Mouse (Mus musculus): ENCODE measurements at regions not wholly inside any gene's neighbourhood (a gene's known extent, or its start where the extent isn't known, plus 50 kb on each side); places are given as distances from the start of the nearest gene placed in this dataset.
A peak's percentile ranks its signal among the peaks of the same experiment; 100 is the strongest.

GRCm38 (mm10) chr1:90289732-90290215 lies 86.0 kb downstream of the Ackr3 start:
- DNase-seq, result no peak

GRCm38 (mm10) chr1:90290428-90291197 lies 86.8 kb downstream of the Ackr3 start:
- no peak for DNase-seq

GRCm38 (mm10) chr1:90291256-90291655 lies 87.5 kb downstream of the Ackr3 start:
- DNase-seq, result no peak

- DNase-seq, result no peak
Observed at GRCm38 (mm10) chr1:90297751-90298150, 94.0 kb downstream of the Ackr3 start.

GRCm38 (mm10) chr1:90300229-90300628 lies 96.4 kb downstream of the Ackr3 start:
- no peak for DNase-seq

GRCm38 (mm10) chr1:90304331-90304730 lies 100.6 kb downstream of the Ackr3 start:
- DNase-seq, result no peak

GRCm38 (mm10) chr1:90311016-90311415 lies 107.2 kb downstream of the Ackr3 start:
- no peak for DNase-seq

- no peak for DNase-seq
Observed at GRCm38 (mm10) chr1:90311649-90312442, 108.1 kb downstream of the Ackr3 start.

- no peak for DNase-seq
Observed at GRCm38 (mm10) chr1:90313750-90314359, 110.1 kb downstream of the Ackr3 start.

- no peak for DNase-seq
Observed at GRCm38 (mm10) chr1:90317902-90318301, 114.1 kb downstream of the Ackr3 start.

GRCm38 (mm10) chr1:90318502-90318901 lies 114.7 kb downstream of the Ackr3 start:
- no peak for DNase-seq

GRCm38 (mm10) chr1:90320518-90320917 lies 116.7 kb downstream of the Ackr3 start:
- DNase-seq, result no peak

GRCm38 (mm10) chr1:90321501-90321900 lies 117.7 kb downstream of the Ackr3 start:
- no peak for DNase-seq

GRCm38 (mm10) chr1:90327237-90327636 lies 123.5 kb downstream of the Ackr3 start:
- no peak for DNase-seq

- no peak for DNase-seq
Observed at GRCm38 (mm10) chr1:90332531-90332930, 128.8 kb downstream of the Ackr3 start.

GRCm38 (mm10) chr1:90333676-90334430 lies 130.1 kb downstream of the Ackr3 start:
- DNase-seq, result no peak

- peak; percentile 74 for DNase-seq
Observed at GRCm38 (mm10) chr1:90335001-90335747, 131.4 kb downstream of the Ackr3 start.

- DNase-seq, result no peak
Observed at GRCm38 (mm10) chr1:90337876-90338316, 134.1 kb downstream of the Ackr3 start.

- DNase-seq, result no peak
Observed at GRCm38 (mm10) chr1:90342346-90342745, 138.6 kb downstream of the Ackr3 start.

GRCm38 (mm10) chr1:90343492-90343891 lies 139.7 kb downstream of the Ackr3 start:
- peak; percentile 66 for DNase-seq

GRCm38 (mm10) chr1:90347032-90347431 lies 143.3 kb downstream of the Ackr3 start:
- DNase-seq, result no peak

GRCm38 (mm10) chr1:90349611-90350010 lies 145.8 kb downstream of the Ackr3 start:
- DNase-seq, result no peak
